8 mouse cellular contexts compared by ENCODE assay signal in the genomic region with DNA sequence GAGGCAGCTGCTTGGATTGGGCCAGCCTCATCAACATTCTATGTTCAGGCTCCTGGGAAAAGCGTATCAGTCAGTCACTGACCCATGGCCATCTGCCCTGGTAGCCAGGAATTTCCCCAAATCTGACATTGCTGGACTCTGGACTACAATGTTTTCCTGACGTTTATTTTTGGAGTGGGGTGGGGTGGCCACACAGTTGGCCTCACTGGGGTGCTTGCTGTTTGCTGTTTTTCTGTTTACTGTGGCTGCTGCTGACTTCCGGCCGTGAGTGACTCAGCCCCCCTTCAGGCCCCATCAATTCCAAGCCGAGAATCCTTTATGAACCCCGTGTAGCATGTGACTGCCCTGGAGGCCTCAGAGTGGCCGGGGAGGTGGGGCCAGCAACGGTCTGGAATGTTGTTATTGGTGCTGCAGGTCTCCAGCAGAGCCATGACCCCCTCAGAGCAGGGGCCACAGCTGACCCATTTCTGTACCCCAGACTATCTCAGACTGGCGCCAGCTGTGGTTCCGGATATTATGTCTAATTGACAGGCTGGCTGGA. TPM values are rescaled to one million over a fixed set of nuclear protein-coding genes. Genes with fewer than 3 reads are reported as not detected.
A peak's percentile ranks its signal among the peaks of the same experiment; 100 is the strongest.
DNase-seq lines count a peak whose midpoint lies in the region; ATAC-seq and TF ChIP-seq lines count a peak whose summit lies in the region.

No protein-coding gene starts in this region.

- peak; percentile 17 for DNase-seq in gastrocnemius, postnatal 14 days
- no peak for DNase-seq in gastrocnemius, adult 8-10 months (ENCODE audit: low spot score in 2 of 2)
- DNase-seq in left cerebral cortex, adult 11 months (ENCODE audit: low spot score): no peak
- DNase-seq in thymus, postnatal 0 days (ENCODE audit: low spot score): no peak
- no peak for DNase-seq in urinary bladder, postnatal 25 days (ENCODE audit: low spot score)

- no peak overlapping the region for H3K9ac ChIP-seq in embryonic facial prominence, embryonic 12.5 days
- H3K9ac ChIP-seq in intestine, postnatal 0 days (ENCODE audit: low read depth, low read length): no peak overlapping the region
- no peak overlapping the region for H3K9ac ChIP-seq in liver, embryonic 16.5 days (ENCODE audit: low read depth, low read length)

- peak overlapping the region; percentile 46; the same call in 1 of the 2 replicates for H3K27ac ChIP-seq in embryonic facial prominence, embryonic 12.5 days
- peak overlapping the region; percentile 86 for H3K27ac ChIP-seq in intestine, postnatal 0 days (ENCODE audit: low read depth, low read length)
- peak overlapping the region; percentile 18 for H3K27ac ChIP-seq in liver, embryonic 16.5 days (ENCODE audit: low read length)

- ATAC-seq in embryonic facial prominence, embryonic 12.5 days (ENCODE audit: insufficient number of reproducible peaks, insufficient read depth, low FRiP score, low TSS enrichment): no peak
- peak; percentile 64 for ATAC-seq in intestine, postnatal 0 days
- peak; percentile 64 for ATAC-seq in liver, embryonic 16.5 days (ENCODE audit: low read depth)

- no peak for TF ChIP-seq CTCF in intestine, postnatal 0 days (IDR thresholded peaks at IDR 0.05; ENCODE audit: low read depth)

- no peak overlapping the region for H3K4me3 ChIP-seq in embryonic facial prominence, embryonic 12.5 days
- no peak overlapping the region for H3K4me3 ChIP-seq in intestine, postnatal 0 days (ENCODE audit: low read depth, low read length)
- H3K4me3 ChIP-seq in liver, embryonic 16.5 days (ENCODE audit: low read depth, low read length): no peak overlapping the region

- H3K4me1 ChIP-seq in embryonic facial prominence, embryonic 12.5 days: peaks cover 33% of the 10 kb centered on the region
- 0 out of 2 replicates have a peak, but pooled peaks cover 5% of the 10 kb centered on the region for H3K4me1 ChIP-seq in intestine, postnatal 0 days (replicated peaks; ENCODE audit: control insufficient read depth, insufficient read depth, low read length)
- H3K4me1 ChIP-seq in liver, embryonic 16.5 days (ENCODE audit: control insufficient read depth, low read depth, low read length): peaks cover 8% of the 10 kb centered on the region

- intact Hi-C loops in gastrocnemius, postnatal 14 days (cut with DNase I; ENCODE audit: low total_unique reads): no loop called here

- WGBS in embryonic facial prominence, embryonic 12.5 days: 24% methylated on average over 10 of the region's 10 CpGs
- WGBS in intestine, postnatal 0 days: 25% methylated on average over 10 of the region's 10 CpGs
- WGBS in liver, embryonic 16.5 days (ENCODE audit: insufficient replicate concordance): 26% methylated on average over 10 of the region's 10 CpGs

- H3K36me3 ChIP-seq in embryonic facial prominence, embryonic 12.5 days: peaks cover under 1% of the 10 kb centered on the region; the same call in 1 of the 2 replicates
- H3K36me3 ChIP-seq in intestine, postnatal 0 days (ENCODE audit: control insufficient read depth, insufficient read depth): no peaks in the 10 kb centered on the region; the same call in 1 of the 2 replicates
- no peaks in the 10 kb centered on the region for H3K36me3 ChIP-seq in liver, embryonic 16.5 days (ENCODE audit: control insufficient read depth, insufficient read depth)

- no peaks in the 10 kb centered on the region for H3K27me3 ChIP-seq in embryonic facial prominence, embryonic 12.5 days
- H3K27me3 ChIP-seq in intestine, postnatal 0 days (replicated peaks; ENCODE audit: control insufficient read depth, insufficient read depth, low read length): no peaks in the 10 kb centered on the region
- peaks cover 29% of the 10 kb centered on the region for H3K27me3 ChIP-seq in liver, embryonic 16.5 days (ENCODE audit: control insufficient read depth, insufficient read depth, low read depth, low read length)

- H3K9me3 ChIP-seq in embryonic facial prominence, embryonic 12.5 days: no peaks in the 10 kb centered on the region
- no peaks in the 10 kb centered on the region for H3K9me3 ChIP-seq in intestine, postnatal 0 days (ENCODE audit: control insufficient read depth)
- H3K9me3 ChIP-seq in liver, embryonic 16.5 days (replicated peaks; ENCODE audit: control insufficient read depth, low read length): no peaks in the 10 kb centered on the region

- peak overlapping the region; percentile 7; the same call in 1 of the 2 replicates for H3K4me2 ChIP-seq in embryonic facial prominence, embryonic 12.5 days (replicated peaks)
- 0 out of 2 replicates have a peak overlapping the region, but pooled peaks have one; percentile 14 for H3K4me2 ChIP-seq in intestine, postnatal 0 days (replicated peaks; ENCODE audit: low read depth)
- no peak overlapping the region for H3K4me2 ChIP-seq in liver, embryonic 16.5 days (ENCODE audit: low read depth, low read length)

RNA-seq across cellular contexts. Expression of gene Rhod, which starts 2.5 kb away (rescaled TPM):
- 1 to 10 TPM; 1.0 to 2.0 TPM for total RNA-seq in gastrocnemius, postnatal 14 days (2021)
- total RNA-seq in gastrocnemius, adult 8-10 months (2022): under 1 TPM; 0.39 to 0.64 (median 0.55) TPM
- 36.6 and 47.2 TPM in 2 replicates for polyA plus RNA-seq in embryonic facial prominence, embryonic 12.5 days (2016; fragmentation: Nextera tagmentation; extraction: Ambion mirVana)
- polyA plus RNA-seq in intestine, postnatal 0 days (2015; fragmentation: Nextera tagmentation; extraction: Ambion mirVana): 54.8 and 60.3 TPM in 2 replicates
- polyA plus RNA-seq in liver, embryonic 16.5 days (2015; fragmentation: Nextera tagmentation; extraction: Ambion mirVana): 8.0 and 11.8 TPM in 2 replicates
- 6.6 and 7.7 TPM in 2 replicates for polyA plus RNA-seq in thymus, postnatal 0 days (2015; fragmentation: Nextera tagmentation; extraction: Ambion mirVana)

RNA-seq across cellular contexts. Expression of gene Syt12, which starts 35.6 kb away (rescaled TPM):
- 1 to 10 TPM; 2.1 to 5.4 TPM for total RNA-seq in gastrocnemius, postnatal 14 days (2021)
- 1 to 10 TPM; 1.8 to 4.7 (median 2.2) TPM for total RNA-seq in gastrocnemius, adult 8-10 months (2022)
- polyA plus RNA-seq in embryonic facial prominence, embryonic 12.5 days (2016; fragmentation: Nextera tagmentation; extraction: Ambion mirVana): 2.1 and 2.3 TPM in 2 replicates
- polyA plus RNA-seq in intestine, postnatal 0 days (2015; fragmentation: Nextera tagmentation; extraction: Ambion mirVana): 0.23 and 0.26 TPM in 2 replicates
- 0.20 and 0.32 TPM in 2 replicates for polyA plus RNA-seq in liver, embryonic 16.5 days (2015; fragmentation: Nextera tagmentation; extraction: Ambion mirVana)
- 0.82 and 1.5 TPM in 2 replicates for polyA plus RNA-seq in thymus, postnatal 0 days (2015; fragmentation: Nextera tagmentation; extraction: Ambion mirVana)

RNA-seq across cellular contexts. Expression of gene Kdm2a, which starts 43.6 kb away (rescaled TPM):
- 10 to 100 TPM; 27.7 to 29.0 TPM for total RNA-seq in gastrocnemius, postnatal 14 days (2021)
- total RNA-seq in gastrocnemius, adult 8-10 months (2022): 10 to 100 TPM; 30.2 to 37.7 (median 37.2) TPM
- 61.6 and 65.4 TPM in 2 replicates for polyA plus RNA-seq in embryonic facial prominence, embryonic 12.5 days (2016; fragmentation: Nextera tagmentation; extraction: Ambion mirVana)
- 21.0 and 21.2 TPM in 2 replicates for polyA plus RNA-seq in intestine, postnatal 0 days (2015; fragmentation: Nextera tagmentation; extraction: Ambion mirVana)
- polyA plus RNA-seq in liver, embryonic 16.5 days (2015; fragmentation: Nextera tagmentation; extraction: Ambion mirVana): 11.0 and 13.7 TPM in 2 replicates
- polyA plus RNA-seq in thymus, postnatal 0 days (2015; fragmentation: Nextera tagmentation; extraction: Ambion mirVana): 26.0 and 27.6 TPM in 2 replicates

RNA-seq across cellular contexts. Expression of gene 2010003K11Rik, which starts 56.7 kb away (rescaled TPM):
- total RNA-seq in gastrocnemius, postnatal 14 days (2021): not detected
- total RNA-seq in gastrocnemius, adult 8-10 months (2022): under 1 TPM in 3 of 4 experiments, not detected in 1; 0.22 to 0.25 (median 0.24) TPM
- polyA plus RNA-seq in embryonic facial prominence, embryonic 12.5 days (2016; fragmentation: Nextera tagmentation; extraction: Ambion mirVana): not detected in 2 replicates
- polyA plus RNA-seq in intestine, postnatal 0 days (2015; fragmentation: Nextera tagmentation; extraction: Ambion mirVana): 156 and 165 TPM in 2 replicates
- 0.18 and 0.45 TPM in 2 replicates for polyA plus RNA-seq in liver, embryonic 16.5 days (2015; fragmentation: Nextera tagmentation; extraction: Ambion mirVana)
- polyA plus RNA-seq in thymus, postnatal 0 days (2015; fragmentation: Nextera tagmentation; extraction: Ambion mirVana): not detected in 2 replicates

Comparison
In these comparisons a context has a peak if more than half of its experiments do, and no peak if none do; other contexts are left out.
1. H3K27ac ChIP-seq: peak in every context shown above with its lines; median percentile 86 in intestine, postnatal 0 days; 46 in embryonic facial prominence, embryonic 12.5 days; 18 in liver, embryonic 16.5 days.